Mouse (Mus musculus): Measurements from ENCODE around the gene Rufy2.
"Not testable (repeated sequence)": the region's sequence is repeated elsewhere in the genome, so short reads cannot be mapped to it uniquely, and the experiment has no call there.

Rufy2 gene

GRCm38 (mm10) chr10:63053007-63053406 lies 73.0 kb downstream of the Rufy2 start:
- no peak for DNase-seq

GRCm38 (mm10) chr10:63054071-63054470 lies 74.0 kb downstream of the Rufy2 start:
- DNase-seq = not testable (repeated sequence)

DNA sequence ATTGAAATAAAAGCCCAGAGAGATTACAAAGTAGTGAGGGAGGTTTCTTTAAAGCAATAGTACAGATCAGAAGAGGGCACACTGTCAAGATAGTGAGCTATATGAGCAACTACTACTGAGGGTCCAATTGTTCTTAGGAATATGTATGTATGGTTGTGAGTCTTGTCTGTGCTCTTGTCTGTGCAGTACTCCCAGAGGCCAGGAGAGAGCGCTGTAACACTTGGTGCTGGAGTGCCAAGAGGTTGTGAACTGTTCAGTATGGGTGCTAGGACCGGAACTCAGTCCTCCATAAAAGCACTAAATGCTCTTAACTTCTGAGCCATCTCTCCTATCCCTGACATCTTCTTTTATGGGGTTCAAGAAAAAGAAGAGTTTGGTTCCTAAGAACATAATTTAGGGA lies 74.6 kb downstream of the Rufy2 start:
- DNase-seq = peak; percentile 25 to 32

DNA sequence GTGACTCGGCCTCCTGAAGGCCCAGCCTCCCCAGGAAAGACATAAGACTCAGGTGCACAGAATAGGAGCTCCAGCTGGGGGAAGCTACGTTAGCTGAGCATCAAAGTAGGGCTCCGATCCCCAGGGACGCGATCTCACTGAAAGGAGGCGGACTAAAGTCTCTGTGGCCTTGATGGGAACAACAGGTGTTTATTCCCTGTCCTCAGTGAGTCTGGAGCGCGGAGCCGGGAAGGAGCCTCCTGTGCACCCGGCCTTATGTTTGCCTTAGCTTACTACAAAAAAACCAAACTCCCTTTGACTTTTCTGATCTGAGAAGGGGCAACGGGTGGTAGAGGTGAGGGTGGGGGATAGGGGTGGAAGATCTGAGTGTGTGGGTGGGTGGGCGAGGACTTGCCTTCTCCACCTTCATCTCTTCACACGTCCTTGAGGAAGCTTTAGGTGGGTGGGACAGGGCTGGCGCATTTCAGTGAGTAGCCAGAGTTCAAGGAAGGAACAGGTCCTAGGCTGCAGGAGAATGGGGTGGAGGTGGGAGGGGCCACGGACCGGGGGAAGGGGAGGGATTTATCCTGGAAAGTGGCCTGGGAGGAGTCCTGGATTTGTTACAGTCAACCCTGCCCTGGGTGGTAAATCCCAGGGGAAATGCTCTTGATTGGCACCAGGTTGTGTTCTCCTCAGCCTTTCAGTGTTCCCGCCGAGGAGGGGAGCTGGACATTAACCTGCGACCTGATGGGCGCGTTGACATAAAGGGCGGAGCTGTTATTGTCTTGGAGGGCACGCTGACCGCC lies 77.1 kb downstream of the Rufy2 start:
- no peak for DNase-seq

DNA sequence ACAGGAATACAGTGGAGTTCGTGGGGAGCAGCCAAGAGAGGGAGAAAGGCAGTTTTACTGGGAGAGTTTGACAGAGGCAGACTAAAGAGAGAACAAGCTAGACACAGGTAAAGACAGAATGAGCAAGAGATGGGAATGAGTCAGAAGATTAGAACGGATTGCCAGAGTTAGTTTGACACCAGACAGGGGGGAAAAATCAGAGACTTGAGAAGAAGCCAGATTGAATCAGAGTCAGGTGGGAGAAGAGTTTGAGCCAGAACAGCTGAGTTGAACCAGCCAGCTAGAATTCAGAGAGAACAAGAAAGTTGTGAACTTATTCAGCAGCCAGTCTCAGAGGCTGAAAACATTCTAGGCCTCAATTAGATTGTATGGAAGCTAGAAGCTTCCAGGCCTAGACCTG lies 79.8 kb downstream of the Rufy2 start, which contains the start of gene Pbld1:
Gene Pbld1, plus strand, starts transcription at position 301 of the 400 bp plus-strand sequence.
- no peak for DNase-seq

- no peak for DNase-seq
Measured at GRCm38 (mm10) chr10:63060406-63060805, 80.4 kb downstream of the Rufy2 start.

DNA sequence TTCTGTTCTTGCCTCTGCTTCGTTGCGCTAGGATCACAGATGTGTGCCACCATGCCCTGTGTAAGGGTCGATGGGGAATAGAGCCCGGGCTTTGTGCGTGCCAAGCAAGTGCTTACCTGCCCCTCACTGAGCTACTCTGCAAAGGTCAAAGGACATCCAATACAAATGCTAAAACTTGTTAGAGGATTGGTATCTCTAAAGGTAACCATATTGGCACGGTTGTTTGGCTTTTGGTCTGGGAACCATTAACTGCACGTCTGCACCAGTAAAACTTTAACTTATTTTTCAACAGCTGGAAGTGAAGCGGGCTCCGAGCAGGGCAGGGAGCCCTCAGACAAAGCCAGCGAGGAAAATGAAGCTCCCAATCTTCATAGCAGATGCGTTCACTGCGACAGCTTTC lies 81.2 kb downstream of the Rufy2 start:
- DNase-seq = no peak

DNA sequence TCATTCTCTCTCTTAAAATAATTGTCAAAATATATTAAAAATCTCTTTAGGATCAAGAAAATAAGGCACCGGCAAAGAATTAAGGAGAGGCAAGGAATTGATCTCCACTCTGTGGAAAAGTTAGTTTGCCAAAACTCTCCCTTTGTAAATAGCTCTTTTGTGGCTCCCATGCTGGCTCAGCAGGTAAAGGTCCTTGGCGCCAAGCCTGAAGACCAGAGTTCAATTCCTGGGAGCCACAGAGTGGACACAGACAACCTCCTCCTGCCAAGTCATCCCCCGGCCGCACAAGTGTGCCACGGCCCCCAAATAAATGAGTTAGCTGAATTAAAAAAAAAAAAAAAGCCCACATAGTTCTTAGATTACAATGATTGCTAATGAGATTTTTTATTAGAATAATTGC lies 82.7 kb downstream of the Rufy2 start:
- no peak for DNase-seq

- no peak for DNase-seq
Measured at GRCm38 (mm10) chr10:63063365-63063764, 83.3 kb downstream of the Rufy2 start.

GRCm38 (mm10) chr10:63064516-63064915 lies 84.5 kb downstream of the Rufy2 start:
- no peak for DNase-seq

GRCm38 (mm10) chr10:63065561-63065960 lies 85.5 kb downstream of the Rufy2 start:
- DNase-seq = peak in 1 of 2 experiments; percentile 5

GRCm38 (mm10) chr10:63065988-63066387 lies 86.0 kb downstream of the Rufy2 start:
- DNase-seq = peak; percentile 81 to 86
